Mouse (Mus musculus) kidney, embryonic 14.5 days (tissue): ENCODE results near the gene Pgd. TPM values are rescaled to one million over a fixed set of nuclear protein-coding genes. Genes with fewer than 3 reads are reported as not detected.
A peak's percentile ranks its signal among the peaks of the same experiment; 100 is the strongest.

Source experiments
- ATAC-seq: fragments of 200-750 bp; cut with Nextera tagmentation; 2 replicates; pipeline ENCODE4 v1.8.0; 2017; ENCODE audit warnings: moderate number of reproducible peaks, mild to moderate bottlenecking, moderate TSS enrichment, moderate library complexity; ENCODE audit not compliant: low FRiP score, low TSS enrichment
- H3K27ac ChIP-seq: fragments of 300-500 bp; sonication (generic); 2 replicates; pipeline ENCODE4 v1.5.1; 2014; ENCODE audit warnings: low read depth, mild to moderate bottlenecking, low read length, moderate library complexity, mixed read lengths
- H3K27me3 ChIP-seq: fragments of 300-500 bp; sonication (generic); 2 replicates; pipeline ENCODE4 v1.6.1; 2014; ENCODE audit warnings: mild to moderate bottlenecking, low read length; ENCODE audit not compliant: control insufficient read depth, insufficient read depth
- H3K36me3 ChIP-seq: fragments of 300-500 bp; sonication (generic); 2 replicates; pipeline ENCODE4 v1.6.1; 2014; ENCODE audit warnings: low read length, mixed read lengths; ENCODE audit not compliant: control insufficient read depth, insufficient read depth
- H3K4me1 ChIP-seq: fragments of 300-500 bp; sonication (generic); 2 replicates; pipeline ENCODE4 v1.6.1; 2014; ENCODE audit warnings: low read length, mixed read lengths; ENCODE audit not compliant: control insufficient read depth, insufficient read depth
- H3K4me2 ChIP-seq: fragments of 300-500 bp; sonication (generic); replicated peaks from 2 replicates; pipeline ENCODE4 v1.6.1; 2014; ENCODE audit warnings: low read depth, mild to moderate bottlenecking, low read length
- H3K4me3 ChIP-seq: fragments of 300-500 bp; sonication (generic); 2 replicates; pipeline ENCODE4 v1.5.1; 2014; ENCODE audit warnings: mild to moderate bottlenecking, low read length
- H3K9ac ChIP-seq: fragments of 300-500 bp; sonication (generic); 2 replicates; pipeline ENCODE4 v1.6.1; 2014; ENCODE audit warnings: low read depth, mild to moderate bottlenecking, low read length, moderate library complexity
- H3K9me3 ChIP-seq: fragments of 300-500 bp; sonication (generic); 2 replicates; pipeline ENCODE4 v1.6.1; 2016; ENCODE audit warnings: low read length; ENCODE audit not compliant: control insufficient read depth
- WGBS: fragments of 180-500 bp; shearing (Covaris S2); extraction: QIAGEN DNeasy Blood & Tissue Kit; methylation state at CpG from one replicate; pipeline ENCODE4 v1.1.7; 2014; 5-methylcytosine and 5-hydroxymethylcytosine counted together
- polyA plus RNA-seq: library from polyadenylated mRNA; unstranded; fragments of >200 nt; fragmentation: Nextera tagmentation; extraction: Ambion mirVana; gene quantifications from 2 replicates; pipeline ENCODE4 v1.2.1, GENCODE M21; 2014

Gene Pgd
- polyA plus RNA-seq, 1 experiment from 2014 or later, result 53.6 TPM

- 54% methylated on average over 1 of the region's 1 CpGs for WGBS
Measured at GRCm38 (mm10) chr4:149163196-149163595, 3.4 kb downstream of the Pgd start.

GRCm38 (mm10) chr4:149161166-149161565 lies 5.4 kb downstream of the Pgd start:
- Histone ChIP-seq H3K4me3 (no peak overlapping the region), H3K27ac (no peak overlapping the region), H3K4me2 (no peak overlapping the region), H3K4me1 (no peaks in the 10 kb centered on the region), H3K9me3 (no peaks in the 10 kb centered on the region), H3K27me3 (no peaks in the 10 kb centered on the region), H3K9ac (no peak overlapping the region), H3K36me3 (peaks cover 83% of the 10 kb centered on the region)
- ATAC-seq, result no peak
- WGBS, result 97% methylated on average over 6 of the region's 6 CpGs

More at GRCm38 (mm10) chr4:149163196-149163595, 3.4 kb downstream of the Pgd start:
- H3K4me3 ChIP-seq, result no peak overlapping the region
- H3K9ac ChIP-seq, result no peak overlapping the region
- no peaks in the 10 kb centered on the region for H3K9me3 ChIP-seq
- no peak for ATAC-seq
- H3K4me2 ChIP-seq, result no peak overlapping the region
- peaks cover 62% of the 10 kb centered on the region for H3K36me3 ChIP-seq
- no peaks in the 10 kb centered on the region for H3K4me1 ChIP-seq
- H3K27ac ChIP-seq, result no peak overlapping the region
- no peaks in the 10 kb centered on the region for H3K27me3 ChIP-seq

GRCm38 (mm10) chr4:149159891-149160290 lies 6.7 kb downstream of the Pgd start:
- no peak for ATAC-seq
- no peak overlapping the region for H3K9ac ChIP-seq
- 0 out of 2 replicates have a peak, but pooled peaks cover 2% of the 10 kb centered on the region for H3K9me3 ChIP-seq
- no peak overlapping the region for H3K27ac ChIP-seq
- no peak overlapping the region for H3K4me2 ChIP-seq
- H3K27me3 ChIP-seq, result no peaks in the 10 kb centered on the region
- WGBS, result 91% methylated on average over 13 of the region's 13 CpGs
- peaks cover 94% of the 10 kb centered on the region for H3K36me3 ChIP-seq
- H3K4me3 ChIP-seq, result no peak overlapping the region
- H3K4me1 ChIP-seq, result no peaks in the 10 kb centered on the region

DNA sequence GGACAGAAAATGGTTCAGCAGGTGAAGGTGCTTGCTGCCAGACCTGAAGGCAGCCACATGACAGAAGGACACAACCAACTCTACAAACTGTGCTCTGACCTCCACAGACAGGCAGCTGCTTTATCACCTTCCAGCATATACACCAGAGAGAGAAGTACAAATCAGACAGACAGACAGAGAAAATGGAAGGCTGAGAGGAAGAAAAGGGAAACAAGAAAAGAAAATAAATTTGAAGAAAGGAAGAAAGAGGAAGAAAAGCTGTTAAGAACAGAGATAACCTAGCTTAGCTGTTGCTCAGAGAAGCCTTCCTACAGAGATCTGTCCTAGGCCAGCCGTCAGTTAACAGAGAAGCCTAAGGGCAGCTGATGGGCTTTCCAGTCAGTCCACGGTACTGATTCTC lies 7.4 kb downstream of the Pgd start:
- H3K9me3 ChIP-seq, result 0 out of 2 replicates have a peak, but pooled peaks cover 2% of the 10 kb centered on the region
- no peak overlapping the region for H3K9ac ChIP-seq
- H3K27ac ChIP-seq, result no peak overlapping the region
- H3K4me3 ChIP-seq, result no peak overlapping the region
- H3K36me3 ChIP-seq, result peaks cover 96% of the 10 kb centered on the region
- ATAC-seq, result no peak
- 86% methylated on average over 2 of the region's 2 CpGs for WGBS
- no peaks in the 10 kb centered on the region for H3K27me3 ChIP-seq
- H3K4me2 ChIP-seq, result no peak overlapping the region
- no peaks in the 10 kb centered on the region for H3K4me1 ChIP-seq

- 78% methylated on average over 8 of the region's 8 CpGs for WGBS
- Histone ChIP-seq H3K9ac (no peak overlapping the region), H3K9me3 (0 out of 2 replicates have a peak, but pooled peaks cover 2% of the 10 kb centered on the region), H3K27me3 (no peaks in the 10 kb centered on the region), H3K27ac (no peak overlapping the region), H3K4me3 (no peak overlapping the region), H3K4me1 (no peaks in the 10 kb centered on the region), H3K36me3 (peaks cover 99% of the 10 kb centered on the region), H3K4me2 (no peak overlapping the region)
- ATAC-seq, result no peak
Measured at GRCm38 (mm10) chr4:149157415-149157973, 9.1 kb downstream of the Pgd start.

DNA sequence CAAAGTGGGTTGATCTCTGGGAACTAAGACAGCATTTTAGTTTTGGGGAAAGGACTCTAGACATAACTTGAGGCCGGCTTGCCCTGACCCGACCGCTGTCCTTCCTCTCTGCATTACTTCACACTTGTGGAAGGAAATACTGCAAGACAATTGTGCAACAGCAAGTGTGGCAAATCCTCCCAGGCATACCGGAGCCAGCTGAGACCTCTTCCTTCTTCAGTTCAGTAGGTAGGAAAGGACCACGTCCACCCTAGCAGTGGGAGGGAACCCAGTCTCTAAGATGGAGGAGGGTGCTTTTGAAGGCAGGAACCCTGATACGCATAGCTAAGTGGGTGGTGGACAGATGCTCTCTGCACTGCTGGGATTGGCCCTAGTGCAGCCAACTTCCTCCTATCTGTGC lies 10.9 kb downstream of the Pgd start:
- Histone ChIP-seq H3K27ac (no peak overlapping the region), H3K4me3 (no peak overlapping the region), H3K27me3 (no peaks in the 10 kb centered on the region), H3K36me3 (peaks cover 99% of the 10 kb centered on the region), H3K9me3 (0 out of 2 replicates have a peak, but pooled peaks cover 2% of the 10 kb centered on the region), H3K4me2 (no peak overlapping the region), H3K9ac (no peak overlapping the region), H3K4me1 (no peaks in the 10 kb centered on the region)
- 89% methylated on average over 6 of the region's 6 CpGs for WGBS
- no peak for ATAC-seq

- 97% methylated on average over 7 of the region's 7 CpGs for WGBS
Measured at GRCm38 (mm10) chr4:149154859-149155258, 11.7 kb downstream of the Pgd start.

GRCm38 (mm10) chr4:149150721-149151120 lies 15.8 kb downstream of the Pgd start:
- Histone ChIP-seq H3K9ac (no peak overlapping the region), H3K27me3 (no peaks in the 10 kb centered on the region), H3K4me2 (no peak overlapping the region), H3K4me1 (peaks cover 11% of the 10 kb centered on the region; the same call in 1 of the 2 replicates), H3K9me3 (0 out of 2 replicates have a peak, but pooled peaks cover 2% of the 10 kb centered on the region), H3K27ac (no peak overlapping the region), H3K36me3 (peaks cover 64% of the 10 kb centered on the region), H3K4me3 (no peak overlapping the region)
- no peak for ATAC-seq
- 86% methylated on average over 11 of the region's 11 CpGs for WGBS

More at GRCm38 (mm10) chr4:149154859-149155258, 11.7 kb downstream of the Pgd start:
- H3K9me3 ChIP-seq, result 0 out of 2 replicates have a peak, but pooled peaks cover 2% of the 10 kb centered on the region
- 0 out of 2 replicates have a peak, but pooled peaks cover under 1% of the 10 kb centered on the region for H3K4me1 ChIP-seq
- H3K4me2 ChIP-seq, result no peak overlapping the region
- H3K27me3 ChIP-seq, result no peaks in the 10 kb centered on the region
- no peak overlapping the region for H3K4me3 ChIP-seq
- H3K9ac ChIP-seq, result no peak overlapping the region
- H3K27ac ChIP-seq, result no peak overlapping the region
- no peak for ATAC-seq
- peaks cover 99% of the 10 kb centered on the region for H3K36me3 ChIP-seq

DNA sequence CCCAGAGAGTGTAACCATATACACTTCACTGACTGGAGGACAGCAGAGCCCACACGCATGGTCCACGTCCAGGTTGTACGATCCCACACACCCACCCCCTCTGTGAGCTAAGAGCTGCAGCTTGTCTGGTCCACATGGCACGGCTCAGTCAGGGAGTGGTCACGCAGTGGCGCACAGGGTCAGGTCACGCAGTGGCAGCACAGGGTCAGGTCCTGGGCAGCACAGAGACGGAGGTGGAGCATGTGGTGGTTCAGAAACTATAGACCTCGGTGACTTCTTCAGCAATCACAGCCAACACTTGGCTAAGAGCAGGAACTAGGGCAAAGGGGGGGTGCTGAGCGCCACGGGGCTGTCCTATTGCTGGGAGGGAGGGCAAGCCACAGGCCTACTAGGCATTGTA lies 16.3 kb downstream of the Pgd start:
- peaks cover 59% of the 10 kb centered on the region for H3K36me3 ChIP-seq
- 49% methylated on average over 11 of the region's 11 CpGs for WGBS
- 0 out of 2 replicates have a peak, but pooled peaks cover 2% of the 10 kb centered on the region for H3K9me3 ChIP-seq
- H3K4me2 ChIP-seq, result no peak overlapping the region
- peak; percentile 53; the same call in 1 of the 2 replicates for ATAC-seq
- no peak overlapping the region for H3K4me3 ChIP-seq
- H3K4me1 ChIP-seq, result peaks cover 11% of the 10 kb centered on the region; the same call in 1 of the 2 replicates
- H3K9ac ChIP-seq, result no peak overlapping the region
- no peak overlapping the region for H3K27ac ChIP-seq
- no peaks in the 10 kb centered on the region for H3K27me3 ChIP-seq
